Mouse (Mus musculus) CH12.LX (cell line): ENCODE measurements around the gene Cyp21a1. TPM values are rescaled to one million over a fixed set of nuclear protein-coding genes. Genes with fewer than 3 reads are reported as not detected.

Experiments
- DNase-seq: peaks from one replicate; pipeline ENCODE4 v3.0.0-alpha.2; 2013; ENCODE audit errors: extremely low read depth
- H3K27ac ChIP-seq: 2 replicates; pipeline ENCODE4 v1.5.1; 2012; ENCODE audit warnings: low read depth, mild to moderate bottlenecking, control low read depth, moderate library complexity; ENCODE audit not compliant: insufficient read depth
- H3K27me3 ChIP-seq: replicated peaks from 2 replicates; pipeline ENCODE3; 2012; ENCODE audit warnings: inconsistent platforms
- H3K36me3 ChIP-seq, 2 experiments: replicated peaks in 1 of 2; 2 replicates each; pipeline versions ENCODE3 to v1.6.1; 2012; ENCODE audit warnings: inconsistent platforms in 1 of 2, low read length in 1 of 2, mild to moderate bottlenecking in 1 of 2, mixed read lengths in 1 of 2, moderate library complexity in 1 of 2; ENCODE audit not compliant: control insufficient read depth in 1 of 2, insufficient read depth in 1 of 2
- H3K4me1 ChIP-seq, 2 experiments: 2 replicates each; pipeline ENCODE4 v1.6.1; 2012; ENCODE audit warnings: inconsistent platforms in 1 of 2, moderate library complexity in 1 of 2; ENCODE audit not compliant: insufficient read depth in 2 of 2, control insufficient read depth in 1 of 2
- H3K4me2 ChIP-seq: 2 replicates; pipeline ENCODE4 v1.6.1; 2012; ENCODE audit warnings: low read depth, mild to moderate bottlenecking, control low read depth; ENCODE audit not compliant: poor library complexity, insufficient read depth, severe bottlenecking
- H3K4me3 ChIP-seq, 3 experiments: fragments of 150-350 bp in 1 of 3; sonication (generic) in 1 of 3; replicated peaks in 1 of 3; 2 replicates each; pipeline versions ENCODE3 to v1.5.1; 2011 to 2012; ENCODE audit warnings: low read depth in 2 of 3, low read length in 2 of 3, mild to moderate bottlenecking in 2 of 3, moderate library complexity in 2 of 3, control low read depth in 1 of 3, improper control_type of control experiment in 1 of 3, inconsistent platforms in 1 of 3, mixed read lengths in 1 of 3; ENCODE audit not compliant: poor library complexity in 1 of 3
- H3K79me2 ChIP-seq: replicated peaks from 2 replicates; pipeline ENCODE4 v1.6.1; 2012; ENCODE audit warnings: mild to moderate bottlenecking, moderate library complexity; ENCODE audit not compliant: control insufficient read depth, poor library complexity, insufficient read depth, severe bottlenecking; ENCODE audit errors: extremely low read depth
- H3K9ac ChIP-seq: 2 replicates; pipeline ENCODE4 v1.6.1; 2012; ENCODE audit warnings: low read depth, mild to moderate bottlenecking, control low read depth, moderate library complexity; ENCODE audit not compliant: insufficient read depth
- H3K9me3 ChIP-seq: replicated peaks from 2 replicates; pipeline ENCODE3; 2012; ENCODE audit warnings: low read length, inconsistent platforms, mixed read lengths
- BHLHE40 ChIP-seq: IDR thresholded peaks from 2 replicates; pipeline ENCODE4 v1.6.1; 2011; ENCODE audit warnings: mild to moderate bottlenecking, low read depth, low read length, improper control_type of control experiment
- CHD1 ChIP-seq: IDR thresholded peaks from 2 replicates; pipeline ENCODE4 v1.6.1; 2012; ENCODE audit warnings: low read depth, low read length, improper control_type of control experiment, inconsistent platforms
- CHD2 ChIP-seq: IDR thresholded peaks from 2 replicates; pipeline ENCODE4 v1.6.1; 2011; ENCODE audit warnings: low read length, improper control_type of control experiment
- CTCF ChIP-seq, 2 experiments: IDR thresholded peaks in 1 of 2; conservative IDR thresholded peaks in 1 of 2; 2 replicates each; pipeline ENCODE4 v1.5.1; 2011 to 2012; ENCODE audit warnings: low read depth in 2 of 2, low read length in 2 of 2, improper control_type of control experiment in 1 of 2, inconsistent platforms in 1 of 2, mild to moderate bottlenecking in 1 of 2, moderate library complexity in 1 of 2
- E2F4 ChIP-seq: IDR thresholded peaks from 2 replicates; pipeline ENCODE4 v1.6.1; 2011; ENCODE audit warnings: low read depth, low read length, improper control_type of control experiment; ENCODE audit not compliant: insufficient replicate concordance
- ELF1 ChIP-seq: IDR thresholded peaks from 2 replicates; pipeline ENCODE4 v1.6.1; 2014; ENCODE audit warnings: low read depth, mild to moderate bottlenecking, inconsistent platforms, low read length, improper control_type of control experiment
- EP300 ChIP-seq: IDR thresholded peaks from 2 replicates; pipeline ENCODE4 v1.6.1; 2011; ENCODE audit warnings: low read length, improper control_type of control experiment
- ETS1 ChIP-seq: conservative IDR thresholded peaks from 2 replicates; pipeline ENCODE4 v1.6.1; 2012; ENCODE audit warnings: low read depth, mild to moderate bottlenecking, inconsistent platforms, low read length, improper control_type of control experiment, moderate library complexity
- GABPA ChIP-seq: IDR thresholded peaks from 2 replicates; pipeline ENCODE4 v1.6.1; 2012; ENCODE audit warnings: low read depth, low read length, improper control_type of control experiment, inconsistent platforms; ENCODE audit not compliant: insufficient replicate concordance
- HCFC1 ChIP-seq: IDR thresholded peaks from 2 replicates; pipeline ENCODE4 v1.6.1; 2012; ENCODE audit warnings: low read depth, mild to moderate bottlenecking, inconsistent platforms, low read length, improper control_type of control experiment
- IRF4 ChIP-seq: IDR thresholded peaks from 2 replicates; pipeline ENCODE4 v1.6.1; 2014; ENCODE audit warnings: low read depth, mild to moderate bottlenecking, inconsistent platforms, low read length, improper control_type of control experiment
- JUN ChIP-seq: IDR thresholded peaks from 2 replicates; pipeline ENCODE4 v1.6.1; 2011; ENCODE audit warnings: low read depth, mild to moderate bottlenecking, low read length, improper control_type of control experiment, moderate library complexity; ENCODE audit not compliant: insufficient read depth
- JUND ChIP-seq: conservative IDR thresholded peaks from 2 replicates; pipeline ENCODE4 v1.6.1; 2011; ENCODE audit warnings: low read depth, low read length, improper control_type of control experiment
- KAT2A ChIP-seq: IDR thresholded peaks from 2 replicates; pipeline ENCODE4 v1.6.1; 2012; ENCODE audit warnings: low read length, improper control_type of control experiment, inconsistent platforms; ENCODE audit not compliant: insufficient replicate concordance
- MAFK ChIP-seq: IDR thresholded peaks from 2 replicates; pipeline ENCODE4 v1.6.1; 2011; ENCODE audit warnings: low read length, improper control_type of control experiment; ENCODE audit not compliant: insufficient replicate concordance
- MAX ChIP-seq: IDR thresholded peaks from 2 replicates; pipeline ENCODE4 v1.6.1; 2011; ENCODE audit warnings: low read length, improper control_type of control experiment
- MAZ ChIP-seq: IDR thresholded peaks from 2 replicates; pipeline ENCODE4 v1.6.1; 2012; ENCODE audit warnings: low read depth, mild to moderate bottlenecking, inconsistent platforms, low read length, improper control_type of control experiment, moderate library complexity
- MEF2A ChIP-seq: IDR thresholded peaks from 2 replicates; pipeline ENCODE4 v1.6.1; 2014; ENCODE audit warnings: low read depth, mild to moderate bottlenecking, inconsistent platforms, low read length, improper control_type of control experiment, borderline replicate concordance
- MXI1 ChIP-seq: IDR thresholded peaks from 2 replicates; pipeline ENCODE4 v1.6.1; 2011; ENCODE audit warnings: mild to moderate bottlenecking, low read depth, low read length, improper control_type of control experiment
- MYC ChIP-seq: IDR thresholded peaks from 2 replicates; pipeline ENCODE4 v1.6.1; 2011; ENCODE audit warnings: low read depth, mild to moderate bottlenecking, improper control_type of control experiment, low read length
- NELFE ChIP-seq: IDR thresholded peaks from 2 replicates; pipeline ENCODE4 v1.6.1; 2011; ENCODE audit warnings: low read depth, low read length, improper control_type of control experiment
- NRF1 ChIP-seq: IDR thresholded peaks from 2 replicates; pipeline ENCODE4 v1.6.1; 2014; ENCODE audit warnings: low read depth, mild to moderate bottlenecking, inconsistent platforms, low read length, improper control_type of control experiment, moderate library complexity
- PAX5 ChIP-seq: IDR thresholded peaks from 2 replicates; pipeline ENCODE4 v1.6.1; 2012; ENCODE audit warnings: low read length, inconsistent platforms, mixed read lengths
- POLR2A ChIP-seq: IDR thresholded peaks from 2 replicates; pipeline ENCODE4 v1.6.1; 2011; ENCODE audit warnings: low read depth, mild to moderate bottlenecking, improper control_type of control experiment, low read length
- POLR2AphosphoS2 ChIP-seq: IDR thresholded peaks from 2 replicates; pipeline ENCODE4 v1.6.1; 2011; ENCODE audit warnings: low read depth, low read length, improper control_type of control experiment
- RAD21 ChIP-seq: IDR thresholded peaks from 2 replicates; pipeline ENCODE4 v1.6.1; 2011; ENCODE audit warnings: low read depth, mild to moderate bottlenecking, low read length, improper control_type of control experiment, moderate library complexity
- RCOR1 ChIP-seq: conservative IDR thresholded peaks from 2 replicates; pipeline ENCODE4 v1.6.1; 2012; ENCODE audit warnings: low read depth, mild to moderate bottlenecking, inconsistent platforms, low read length, improper control_type of control experiment
- SIN3A ChIP-seq: IDR thresholded peaks from 2 replicates; pipeline ENCODE4 v1.6.1; 2012; ENCODE audit warnings: low read length, improper control_type of control experiment, inconsistent platforms
- SMC3 ChIP-seq: IDR thresholded peaks from 2 replicates; pipeline ENCODE4 v1.6.1; 2011; ENCODE audit warnings: low read depth, low read length, improper control_type of control experiment
- TBP ChIP-seq: conservative IDR thresholded peaks from 2 replicates; pipeline ENCODE4 v1.6.1; 2011; ENCODE audit warnings: low read depth, low read length, improper control_type of control experiment
- TCF12 ChIP-seq: IDR thresholded peaks from 2 replicates; pipeline ENCODE4 v1.6.1; 2014; ENCODE audit warnings: low read depth, mild to moderate bottlenecking, inconsistent platforms, low read length, improper control_type of control experiment
- UBTF ChIP-seq: IDR thresholded peaks from 2 replicates; pipeline ENCODE4 v1.6.1; 2012; ENCODE audit warnings: low read depth, mild to moderate bottlenecking, inconsistent platforms, low read length, improper control_type of control experiment, moderate library complexity
- USF1 ChIP-seq: IDR thresholded peaks from 2 replicates; pipeline ENCODE4 v1.6.1; 2014; ENCODE audit warnings: low read depth, mild to moderate bottlenecking, inconsistent platforms, low read length, improper control_type of control experiment
- USF2 ChIP-seq: conservative IDR thresholded peaks from 2 replicates; pipeline ENCODE4 v1.6.1; 2011; ENCODE audit warnings: low read depth, low read length, improper control_type of control experiment
- ZC3H11A ChIP-seq: IDR thresholded peaks from 2 replicates; pipeline ENCODE4 v1.6.1; 2012; ENCODE audit warnings: low read depth, mild to moderate bottlenecking, inconsistent platforms, low read length, improper control_type of control experiment
- ZKSCAN1 ChIP-seq: IDR thresholded peaks from 2 replicates; pipeline ENCODE4 v1.6.1; 2012; ENCODE audit warnings: low read depth, inconsistent platforms, low read length, improper control_type of control experiment, borderline replicate concordance
- ZMIZ1 ChIP-seq: IDR thresholded peaks from 2 replicates; pipeline ENCODE4 v1.6.1; 2012; ENCODE audit warnings: low read depth, mild to moderate bottlenecking, inconsistent platforms, low read length, improper control_type of control experiment
- ZNF384 ChIP-seq: IDR thresholded peaks from 2 replicates; pipeline ENCODE4 v1.6.1; 2012; ENCODE audit warnings: low read depth, low read length, improper control_type of control experiment, inconsistent platforms
- dilution Hi-C: fragments of 300-500 bp; cut with MboI; formaldehyde crosslinking; loops from 2 replicates; pipeline ENCODE4 v1.14.3; 2020; ENCODE audit warnings: low sequenced_read_pairs; ENCODE audit not compliant: extremely low pct_unique_long_range_greater_than_20kb, extremely low pct_ligation_motif_present
- in situ Hi-C: fragments of 300-500 bp; cut with MboI; formaldehyde crosslinking; loops from 3 replicates; pipeline ENCODE4 v1.14.3; 2019; ENCODE audit warnings: low sequenced_read_pairs, low pct_ligation_motif_present, low pct_unique_long_range_greater_than_20kb, mixed read lengths
- polyA plus RNA-seq: library from polyadenylated mRNA; unstranded; fragments of >175 nt; gene quantifications from 2 replicates; pipeline ENCODE4 v1.2.1, GENCODE M21; 2012; ENCODE audit warnings: low read depth; ENCODE audit not compliant: insufficient read length
- total RNA-seq, 2 experiments: library from RNA; depleted of rRNA; stranded (reverse); fragments of 300-350 nt in 1 of 2; fragments of >200 nt in 1 of 2; gene quantifications; 2 replicates each; pipeline ENCODE4 v1.2.3; 2012 to 2014

Cyp21a1 gene
- total and polyA plus RNA-seq, 3 experiments, result not detected

DNA sequence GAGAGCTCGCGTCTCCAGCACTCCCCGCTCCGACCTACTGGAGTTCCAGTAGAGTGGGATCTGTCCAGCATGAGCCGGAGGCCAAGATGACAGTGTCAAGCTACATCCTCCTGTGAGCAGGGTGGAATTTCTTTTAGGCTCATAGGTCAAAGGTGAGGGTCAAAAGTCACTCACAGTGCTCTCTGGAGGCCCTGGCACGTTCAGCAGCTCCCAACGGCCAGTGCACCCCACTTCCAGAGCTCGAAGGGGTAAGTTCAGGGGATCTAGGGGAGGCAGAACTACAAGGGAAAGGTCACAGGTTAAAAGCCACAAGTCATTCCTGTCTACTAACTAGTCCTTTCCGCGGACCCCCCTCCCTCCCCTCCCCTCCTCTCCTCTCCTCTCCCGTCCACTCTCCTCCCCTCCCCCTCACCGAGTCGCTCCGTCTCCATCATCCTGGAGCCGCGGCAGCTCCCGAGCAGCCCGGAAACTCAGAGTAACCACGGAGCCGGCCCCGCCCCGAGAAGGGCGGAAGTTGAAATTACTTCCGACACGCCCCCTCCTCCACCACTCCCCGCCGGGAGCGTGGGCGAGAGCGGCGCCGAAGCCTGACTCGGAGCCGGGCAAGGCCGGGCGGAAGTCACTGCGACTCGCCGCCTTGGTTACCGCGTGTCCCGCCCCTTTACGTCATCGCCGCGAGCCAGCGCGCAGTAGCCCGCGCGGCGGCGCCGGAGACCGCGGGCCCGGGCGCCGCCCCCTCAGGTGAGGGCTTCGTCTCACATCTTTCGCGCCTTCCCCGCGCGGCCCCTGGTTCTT is 45.6 kb upstream of the Cyp21a1 start, which contains the start of the genes Skiv2l and Nelfe:
Gene Skiv2l, minus strand, starts transcription at position 489 of the 795 bp plus-strand sequence.
Gene Nelfe, plus strand, starts transcription at position 670 of the 795 bp plus-strand sequence.
- peak within 1 kb of the TSS; percentile 94 for H3K4me2 ChIP-seq
- H3K9ac ChIP-seq, result peak within 1 kb of the TSS; percentile 86
- peaks cover 2 to 27% of the 10 kb centered on the region in 2 experiments for H3K4me1 ChIP-seq
- H3K27ac ChIP-seq, result peak within 1 kb of the TSS; percentile 16; the same call in 1 of the 2 replicates
- peaks cover 20% of the 10 kb centered on the region for H3K79me2 ChIP-seq
- no peaks in the 10 kb centered on the region for H3K9me3 ChIP-seq
- H3K4me3 ChIP-seq, result peak within 1 kb of the TSS; percentile 86 to 95 (median 92)
- H3K36me3 ChIP-seq, result peaks cover 57 to 69% of the 10 kb centered on the region in 2 experiments
- TF ChIP-seq HCFC1, result peak; percentile 93
- TF ChIP-seq RCOR1, result no peak; the same call in 1 of the 2 replicates
- TF ChIP-seq ETS1, result no peak
- TF ChIP-seq SIN3A, result peak; percentile 99
- TF ChIP-seq TCF12, result peak; percentile 67
- no peak for TF ChIP-seq PAX5
- TF ChIP-seq MXI1, result peak; percentile 96
- peak; percentile 80 for TF ChIP-seq CHD2
- no peak for TF ChIP-seq MAFK
- TF ChIP-seq POLR2AphosphoS2, result no peak
- no peak for TF ChIP-seq NELFE
- TF ChIP-seq ZNF384, result no peak
- peak; percentile 53; the same call in 1 of the 2 replicates for TF ChIP-seq ZMIZ1
- TF ChIP-seq CHD1, result no peak
- TF ChIP-seq E2F4, result peak; percentile 81; the same call in 1 of the 2 replicates
- TF ChIP-seq USF2, result no peak
- no peak; the same call in 1 of the 2 replicates for TF ChIP-seq RAD21
- TF ChIP-seq KAT2A, result peak; percentile 91; the same call in 1 of the 2 replicates
- no peak for TF ChIP-seq JUN
- TF ChIP-seq TBP, result no peak
- no peak; the same call in 1 of the 2 replicates for TF ChIP-seq MYC
- TF ChIP-seq IRF4, result peak; percentile 12; the same call in 1 of the 2 replicates
- TF ChIP-seq MAZ, result peak; percentile 78
- peak; percentile 65 for TF ChIP-seq BHLHE40
- no peak for TF ChIP-seq ZKSCAN1
- peak; percentile 1; the same call in 1 of the 2 replicates for TF ChIP-seq USF1
- peak; percentile 72 for TF ChIP-seq POLR2A
- peak; percentile 68; the same call in 1 of the 2 replicates for TF ChIP-seq MAX
- TF ChIP-seq ZC3H11A, result no peak
- TF ChIP-seq EP300, result no peak
- peak in 1 of 2 experiments; percentile 34; a peak in 2 of 4 replicates for TF ChIP-seq CTCF (conservative IDR thresholded peaks at IDR 0.05 in 1 of 2, IDR thresholded peaks at IDR 0.05 in 1 of 2; ENCODE audit: low read depth in 2 of 2, low read length in 2 of 2)
- peak; percentile 100 for TF ChIP-seq ELF1
- peak; percentile 60 for TF ChIP-seq MEF2A
- no peak for TF ChIP-seq SMC3
- TF ChIP-seq GABPA, result peak; percentile 29; the same call in 1 of the 2 replicates
- peak; percentile 79 for TF ChIP-seq NRF1
- TF ChIP-seq JUND, result no peak
- peak; percentile 83 for TF ChIP-seq UBTF
- TF ChIP-seq, all 38 proteins: peak for 20
- in situ Hi-C loops (no loop called here), dilution Hi-C loops (no loop called here)
- H3K27me3 ChIP-seq, result no peaks in the 10 kb centered on the region
- DNase-seq, result peak; percentile 97
